Mouse (Mus musculus): Measurements from ENCODE around the gene Col4a3.

GRCm38 (mm10) chr1:82771022-82771586 is 184.4 kb downstream of the Col4a3 start, which contains the start of gene Gm47791:
- no peak for TF ChIP-seq CTCF (IDR thresholded peaks at IDR 0.05; ENCODE audit: borderline replicate concordance, insufficient read depth, low read length)
- TF ChIP-seq POLR2A (IDR thresholded peaks at IDR 0.05; ENCODE audit: low read depth, low read length) = no peak

Measured in embryonic fibroblast, embryonic 13.5 days (primary cell).